Mouse (Mus musculus) adrenal gland, adult (tissue): Measurements from ENCODE around the gene Olfml2b.
A peak's percentile ranks its signal among the peaks of the same experiment; 100 is the strongest.

Experiments used
- DNase-seq, 2 experiments: peaks; one replicate each; pipeline ENCODE4 v3.0.0; 2022 to 2023; ENCODE audit warnings: low spot score in 1 of 2; ENCODE audit not compliant: inconsistent age in 2 of 2

The Olfml2b gene

GRCm38 (mm10) chr1:170644255-170645205 is at the start of gene Olfml2b:
TSS of gene Olfml2b (plus strand) at chr1:170644532.
- peak; percentile 89 to 94 for DNase-seq

GRCm38 (mm10) chr1:170594575-170594974 is 49.8 kb upstream of the Olfml2b start:
- DNase-seq = no peak

- no peak for DNase-seq
Observed at GRCm38 (mm10) chr1:170605228-170606001, 38.9 kb upstream of the Olfml2b start.

- DNase-seq = no peak
Observed at GRCm38 (mm10) chr1:170607231-170607917, 37.0 kb upstream of the Olfml2b start.

GRCm38 (mm10) chr1:170608461-170609071 is 35.8 kb upstream of the Olfml2b start:
- no peak for DNase-seq

GRCm38 (mm10) chr1:170609872-170610271 is 34.5 kb upstream of the Olfml2b start:
- no peak for DNase-seq

- no peak for DNase-seq
Observed at GRCm38 (mm10) chr1:170610289-170610688, 34.0 kb upstream of the Olfml2b start.

GRCm38 (mm10) chr1:170610695-170611094 is 33.6 kb upstream of the Olfml2b start:
- no peak for DNase-seq

- DNase-seq = no peak
Observed at GRCm38 (mm10) chr1:170611631-170612030, 32.7 kb upstream of the Olfml2b start.

GRCm38 (mm10) chr1:170612968-170613872 is 31.1 kb upstream of the Olfml2b start:
- DNase-seq = peak; percentile 69 to 90

GRCm38 (mm10) chr1:170619686-170620374 is 24.5 kb upstream of the Olfml2b start:
- no peak for DNase-seq

GRCm38 (mm10) chr1:170622934-170623333 is 21.4 kb upstream of the Olfml2b start:
- peak; percentile 56 to 78 for DNase-seq

GRCm38 (mm10) chr1:170623432-170623831 is 20.9 kb upstream of the Olfml2b start:
- no peak for DNase-seq

- no peak for DNase-seq
Observed at GRCm38 (mm10) chr1:170630489-170630888, 13.8 kb upstream of the Olfml2b start.

GRCm38 (mm10) chr1:170631571-170631970 is 12.8 kb upstream of the Olfml2b start:
- no peak for DNase-seq

- peak; percentile 79 to 93 for DNase-seq
Observed at GRCm38 (mm10) chr1:170632385-170632784, 11.9 kb upstream of the Olfml2b start.

- DNase-seq = no peak
Observed at GRCm38 (mm10) chr1:170632856-170633255, 11.5 kb upstream of the Olfml2b start.

- DNase-seq = no peak
Observed at GRCm38 (mm10) chr1:170638941-170639340, 5.4 kb upstream of the Olfml2b start.
